Mouse (Mus musculus): ENCODE results near the gene Unc119b.

- no peak for TF ChIP-seq CTCF (IDR thresholded peaks at IDR 0.05; ENCODE audit: low read depth)
- TF ChIP-seq EP300 (IDR thresholded peaks at IDR 0.05; ENCODE audit: low read depth): no peak
Measured at GRCm38 (mm10) chr5:115120978-115121377, 13.8 kb downstream of the Unc119b start.

Data from liver, embryonic 14.5 days (tissue).